Mouse (Mus musculus): Measurements from ENCODE around the gene Lmln. TPM values are rescaled to one million over a fixed set of nuclear protein-coding genes. Genes with fewer than 3 reads are reported as not detected.
"Not testable (repeated sequence)": the region's sequence is repeated elsewhere in the genome, so short reads cannot be mapped to it uniquely, and the experiment has no call there.

Gene Lmln
- total RNA-seq, 4 experiments from 2014 or later, result 9.2 to 14.9 (median 11.5) TPM

GRCm38 (mm10) chr16:33056786-33057185 is 5.5 kb upstream of the Lmln start:
- DNase-seq (ENCODE audit: low spot score in 2 of 2), result no peak

GRCm38 (mm10) chr16:33058033-33058432 is 4.3 kb upstream of the Lmln start:
- DNase-seq (ENCODE audit: low spot score in 2 of 2), result no peak

DNA sequence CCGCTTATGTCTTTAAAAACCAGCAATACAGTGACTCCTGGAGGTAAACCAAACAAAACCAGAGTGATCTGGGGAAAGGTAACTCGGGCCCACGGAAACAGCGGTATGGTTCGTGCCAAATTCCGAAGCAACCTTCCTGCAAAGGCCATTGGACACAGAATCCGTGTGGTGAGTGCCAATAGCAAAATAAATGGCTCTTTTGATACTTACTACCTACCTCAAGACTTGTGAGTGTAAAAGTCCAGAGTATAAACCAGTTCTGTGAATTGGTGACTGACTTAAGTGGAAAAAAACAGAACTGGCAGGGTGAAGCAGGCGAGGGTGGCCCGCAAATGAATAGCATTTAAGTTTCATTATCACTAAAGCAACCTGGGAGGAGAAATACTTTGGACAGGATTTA is 3.7 kb upstream of the Lmln start:
- not testable (repeated sequence) for DNase-seq (ENCODE audit: low spot score in 2 of 2)

DNA sequence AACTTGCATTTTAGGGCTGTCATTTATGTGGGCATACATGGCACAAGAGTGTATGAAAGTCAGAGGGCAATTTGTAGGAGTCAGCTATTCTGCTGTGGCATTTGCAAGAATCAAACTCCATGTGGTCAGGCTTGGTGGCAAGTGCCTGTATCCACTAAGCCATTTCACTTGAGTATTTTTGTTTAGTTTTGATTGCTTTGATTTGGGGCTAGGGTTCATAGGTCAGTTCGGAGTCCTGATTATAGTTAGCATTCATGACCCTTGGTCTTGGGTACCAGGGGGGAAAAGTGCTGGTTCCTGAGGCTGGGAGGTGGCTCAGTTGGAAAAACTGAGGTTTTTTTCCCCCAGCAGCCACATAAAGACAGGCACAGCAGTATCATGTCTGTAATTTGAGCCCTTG is 2.9 kb upstream of the Lmln start:
- DNase-seq (ENCODE audit: low spot score in 2 of 2), result no peak

GRCm38 (mm10) chr16:33060926-33061325 is 1.4 kb upstream of the Lmln start:
- no peak for DNase-seq (ENCODE audit: low spot score in 2 of 2)

DNA sequence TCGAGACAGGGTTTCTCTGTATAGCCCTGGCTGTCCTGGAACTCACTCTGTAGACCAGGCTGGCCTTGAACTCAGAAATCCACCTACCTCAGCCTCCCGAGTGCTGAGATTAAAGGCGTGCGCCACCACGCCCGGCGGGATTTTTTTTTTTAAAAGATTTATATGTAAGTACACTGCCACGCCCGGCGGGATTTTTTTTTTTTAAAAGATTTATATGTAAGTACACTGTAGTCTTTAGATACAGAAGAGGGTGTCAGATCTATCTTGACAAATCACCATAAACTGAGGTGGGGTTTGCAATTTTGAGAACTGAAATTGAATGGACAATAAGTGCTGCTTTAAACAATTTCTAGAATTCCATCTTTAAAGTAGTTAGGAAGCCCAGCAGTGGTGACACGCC is 921 bp upstream of the Lmln start:
- no peak for DNase-seq (ENCODE audit: low spot score in 2 of 2)

DNA sequence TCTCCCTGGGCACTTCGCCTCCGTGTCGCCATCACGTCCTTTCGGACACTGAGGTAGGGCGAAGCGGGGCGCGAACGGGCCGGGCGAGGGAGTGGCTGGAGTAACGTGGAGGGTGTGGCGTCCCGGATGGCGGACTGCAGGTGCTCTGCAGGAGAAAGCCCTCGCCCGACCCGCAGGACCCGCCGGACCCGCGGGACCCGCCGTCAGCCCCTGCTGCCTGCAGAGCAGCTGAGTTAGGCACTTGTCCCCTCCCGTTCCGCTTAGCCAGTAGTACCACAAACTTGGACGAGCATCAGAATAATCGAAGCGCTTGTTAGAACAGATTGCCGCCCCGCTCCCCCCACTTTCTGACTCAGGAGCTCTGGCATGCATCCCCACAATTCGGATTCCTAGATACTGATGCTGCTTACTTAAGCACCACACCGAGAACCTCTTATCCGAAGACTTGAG is 386 bp downstream of the Lmln start:
- DNase-seq (ENCODE audit: low spot score in 2 of 2), result peak; percentile 43 to 56

- DNase-seq (ENCODE audit: low spot score in 2 of 2), result no peak
Observed at GRCm38 (mm10) chr16:33063267-33063666, 946 bp downstream of the Lmln start.

- no peak for DNase-seq (ENCODE audit: low spot score in 2 of 2)
Observed at GRCm38 (mm10) chr16:33064636-33065035, 2.3 kb downstream of the Lmln start.

- no peak for DNase-seq (ENCODE audit: low spot score in 2 of 2)
Observed at GRCm38 (mm10) chr16:33070928-33071327, 8.6 kb downstream of the Lmln start.

GRCm38 (mm10) chr16:33072871-33073557 is 10.7 kb downstream of the Lmln start:
- DNase-seq (ENCODE audit: low spot score in 2 of 2), result no peak

- DNase-seq (ENCODE audit: low spot score in 2 of 2), result no peak
Observed at GRCm38 (mm10) chr16:33074967-33075366, 12.6 kb downstream of the Lmln start.

- no peak for DNase-seq (ENCODE audit: low spot score in 2 of 2)
Observed at GRCm38 (mm10) chr16:33076078-33076477, 13.8 kb downstream of the Lmln start.

DNA sequence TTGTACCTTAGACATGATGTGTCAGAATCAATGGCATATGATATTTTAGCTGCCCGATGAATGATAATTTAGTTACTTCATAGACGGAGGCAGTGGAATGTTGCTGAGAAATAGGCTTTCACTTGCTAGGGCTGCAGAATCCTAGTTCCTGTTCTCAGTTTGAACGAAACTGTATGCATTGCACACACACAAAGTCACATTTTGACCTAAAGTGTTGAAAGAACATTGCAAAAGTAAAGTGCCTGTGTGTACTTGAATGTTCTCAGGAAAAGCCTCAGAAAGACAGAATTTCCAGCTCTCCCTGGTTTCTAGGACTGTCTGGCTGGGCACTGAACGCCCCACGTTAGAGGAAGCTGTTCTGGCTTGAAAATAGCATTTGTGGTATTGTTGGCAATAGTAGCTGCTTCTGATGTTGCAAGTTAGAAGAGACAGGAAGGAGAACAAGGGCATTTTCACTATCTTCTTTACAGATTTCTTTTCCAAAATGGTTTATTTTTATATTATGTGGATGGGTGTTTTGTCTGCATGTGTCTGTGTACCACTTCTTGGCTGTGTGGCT is 14.8 kb downstream of the Lmln start:
- DNase-seq (ENCODE audit: low spot score in 2 of 2), result no peak

DNA sequence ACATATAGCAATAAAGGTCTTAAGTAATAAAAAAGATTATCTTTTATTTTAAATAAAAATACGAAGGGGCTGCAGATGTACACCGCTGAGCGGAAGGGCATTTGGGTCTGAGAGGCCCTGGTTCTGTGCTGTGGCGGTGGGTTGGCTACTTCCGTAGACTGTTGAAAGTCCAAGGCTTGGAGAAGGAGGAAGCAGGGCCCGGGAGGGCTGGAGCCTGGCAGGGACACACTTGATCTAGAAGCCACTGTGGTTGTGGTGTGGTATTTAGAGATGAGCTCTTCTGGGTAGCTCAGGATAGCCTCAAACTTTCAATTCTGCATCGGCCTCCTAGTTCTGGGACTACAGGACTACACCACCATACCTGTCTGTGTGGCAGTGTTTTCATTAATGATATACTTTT is 17.7 kb downstream of the Lmln start:
- DNase-seq (ENCODE audit: low spot score in 2 of 2), result no peak

- DNase-seq (ENCODE audit: low spot score in 2 of 2), result no peak
Observed at GRCm38 (mm10) chr16:33082951-33083350, 20.6 kb downstream of the Lmln start.

DNA sequence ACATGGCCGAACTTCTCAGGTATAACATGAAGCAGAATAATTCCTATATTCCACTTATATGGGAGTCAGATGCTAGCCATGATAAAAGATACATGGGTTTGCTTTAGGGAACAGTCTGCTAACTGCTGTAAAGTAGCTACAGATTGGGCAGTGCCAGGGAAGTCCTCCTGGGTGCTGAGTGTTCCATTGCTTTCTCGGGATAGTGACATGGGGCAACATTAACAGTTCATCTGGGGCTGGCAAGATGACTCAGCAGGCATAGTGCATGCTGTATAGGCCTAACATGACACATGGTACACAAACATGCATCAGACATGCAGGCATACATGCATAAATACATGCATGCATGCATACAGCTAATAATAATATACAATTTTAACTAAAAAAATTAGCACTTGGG is 21.7 kb downstream of the Lmln start:
- DNase-seq (ENCODE audit: low spot score in 2 of 2), result no peak

GRCm38 (mm10) chr16:33085666-33086065 is 23.3 kb downstream of the Lmln start:
- no peak for DNase-seq (ENCODE audit: low spot score in 2 of 2)

- DNase-seq (ENCODE audit: low spot score in 2 of 2), result no peak
Observed at GRCm38 (mm10) chr16:33113726-33114125, 51.4 kb downstream of the Lmln start.

DNA sequence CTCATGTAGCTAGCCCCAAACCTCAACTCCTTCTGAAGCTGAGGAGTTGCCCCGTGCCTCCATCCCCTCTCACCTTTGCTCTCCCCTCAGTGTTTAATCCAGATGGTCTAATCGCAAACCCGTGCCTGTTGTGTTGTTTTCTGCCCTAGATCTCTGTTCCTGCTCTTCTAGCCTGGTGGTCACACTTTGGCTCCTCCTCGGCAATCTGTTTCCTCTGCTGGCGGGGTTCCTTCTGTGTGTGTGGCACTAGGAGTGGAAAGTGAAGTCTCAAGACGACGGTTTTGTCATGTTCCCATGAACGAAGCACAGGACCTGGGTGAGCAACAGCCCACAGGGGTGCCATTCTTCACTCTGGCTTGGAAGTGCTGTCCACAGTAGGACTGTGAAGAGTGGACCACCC is 61.1 kb downstream of the Lmln start:
- DNase-seq (ENCODE audit: low spot score in 2 of 2), result no peak

DNA sequence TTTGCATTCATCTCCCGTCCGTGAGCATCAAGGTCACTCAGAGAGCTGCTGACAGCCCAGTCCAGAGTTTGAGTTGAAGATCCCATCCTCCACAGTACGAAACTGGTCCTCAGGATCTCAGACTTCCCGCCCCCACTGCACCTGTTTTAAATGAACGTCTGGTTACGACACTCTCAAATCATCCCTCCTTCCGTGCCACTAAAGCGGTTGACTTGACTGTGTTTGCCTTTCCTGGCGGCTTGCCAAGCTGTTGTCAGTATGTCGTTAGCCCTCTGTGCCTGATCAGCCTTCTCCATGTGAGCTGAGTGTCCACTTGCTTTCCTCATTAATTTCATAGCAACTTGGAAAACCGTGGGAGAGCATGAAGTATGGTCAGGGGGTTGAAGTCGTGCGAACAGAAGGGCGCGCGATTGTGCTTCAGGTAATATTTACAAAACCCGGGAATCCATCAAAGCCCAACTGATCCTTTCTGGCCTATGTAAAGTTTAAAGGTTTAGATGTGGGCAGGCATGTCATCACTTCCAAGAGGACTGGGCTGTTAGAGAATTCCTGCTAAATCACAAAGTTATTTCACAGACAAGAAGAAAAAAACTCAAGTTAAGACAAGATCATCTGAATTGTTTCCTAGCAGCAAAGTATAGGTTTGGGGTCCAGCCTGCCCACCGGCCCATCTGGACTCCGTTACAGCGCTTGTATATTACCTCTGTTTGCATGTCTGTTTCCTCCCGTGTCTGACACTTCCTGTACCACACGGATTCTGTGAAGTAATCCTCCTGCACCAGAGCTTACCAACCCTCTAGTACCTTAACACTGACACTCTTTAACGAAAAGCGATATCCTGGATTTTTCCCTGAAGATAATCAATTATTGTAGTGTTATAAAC is 61.9 kb downstream of the Lmln start:
- no peak for DNase-seq (ENCODE audit: low spot score in 2 of 2)

DNA sequence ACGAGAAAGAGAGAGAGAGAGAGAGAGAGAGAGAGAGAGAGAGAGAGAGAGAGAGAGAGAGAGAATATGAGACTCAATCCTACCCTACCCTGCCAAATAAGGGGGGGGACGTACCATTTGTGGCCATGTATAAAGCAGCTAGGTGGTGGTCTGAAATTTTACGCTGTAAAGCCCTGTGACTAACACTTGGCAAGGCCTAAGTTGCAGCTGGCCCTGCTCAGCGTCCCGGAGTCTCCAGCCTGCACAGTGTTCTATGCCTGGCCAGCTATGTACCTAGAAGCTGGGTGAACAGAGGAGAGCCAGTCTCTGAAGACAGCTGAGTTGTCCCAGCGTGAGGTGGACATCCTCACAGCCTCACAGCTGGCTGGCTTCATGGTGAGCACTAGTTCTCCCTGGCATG is 64.7 kb downstream of the Lmln start:
- DNase-seq (ENCODE audit: low spot score in 2 of 2), result no peak
